Mouse (Mus musculus) lung, adult 2 months (tissue): ENCODE measurements around the gene Zfp668.

Experiments
- CTCF ChIP-seq: fragments of 200-500 bp; IDR thresholded peaks from 2 replicates; pipeline ENCODE4 v1.5.1; 2011; ENCODE audit warnings: mild to moderate bottlenecking, low read length, control low read depth; ENCODE audit not compliant: insufficient read depth
- POLR2A ChIP-seq: fragments of 200-500 bp; IDR thresholded peaks from 2 replicates; pipeline ENCODE4 v1.6.1; 2011; ENCODE audit warnings: low read depth, mild to moderate bottlenecking, control low read depth, low read length, borderline replicate concordance; ENCODE audit errors: extremely low read depth

GRCm38 (mm10) chr7:127901772-127902171 is 25.1 kb upstream of the Zfp668 start:
- TF ChIP-seq POLR2A (no peak), CTCF (no peak)
